Mouse (Mus musculus) liver, embryonic 14.5 days (tissue): ENCODE measurements around the gene E130114P18Rik. TPM values are rescaled to one million over a fixed set of nuclear protein-coding genes. Genes with fewer than 3 reads are reported as not detected.

ENCODE experiments used
- ATAC-seq: fragments of 200-750 bp; cut with Nextera tagmentation; 2 replicates; pipeline ENCODE4 v1.8.0; 2017; ENCODE audit warnings: moderate number of reproducible peaks, mild to moderate bottlenecking, moderate library complexity; ENCODE audit not compliant: insufficient read depth
- DNase-seq, 3 experiments: peaks; one replicate each; pipeline ENCODE4 v3.0.0-alpha.2; 2012 to 2013; ENCODE audit warnings: low read depth in 3 of 3, low spot score in 3 of 3
- H3K27ac ChIP-seq: fragments of 300-500 bp; sonication (generic); 2 replicates; pipeline ENCODE4 v1.5.1; 2014; ENCODE audit warnings: moderate library complexity, mild to moderate bottlenecking, control low read depth, inconsistent platforms
- H3K27me3 ChIP-seq: fragments of 300-500 bp; sonication (generic); 2 replicates; pipeline ENCODE4 v1.6.1; 2014; ENCODE audit warnings: mild to moderate bottlenecking, low read length, moderate library complexity; ENCODE audit not compliant: control insufficient read depth, insufficient read depth
- H3K36me3 ChIP-seq: fragments of 300-500 bp; sonication (generic); replicated peaks from 2 replicates; pipeline ENCODE4 v1.6.1; 2014; ENCODE audit warnings: low read depth; ENCODE audit not compliant: control insufficient read depth, insufficient read depth
- H3K4me1 ChIP-seq, 2 experiments: fragments of 200-500 bp in 1 of 2; fragments of 300-500 bp in 1 of 2; sonication (generic) in 1 of 2; replicated peaks; 2 replicates each; pipeline ENCODE4 v1.6.1; 2012 to 2014; ENCODE audit warnings: antibody characterized with exemption in 1 of 2, inconsistent platforms in 1 of 2, low read length in 1 of 2; ENCODE audit not compliant: control insufficient read depth in 2 of 2, insufficient read depth in 2 of 2
- H3K4me2 ChIP-seq: fragments of 300-500 bp; sonication (generic); 2 replicates; pipeline ENCODE4 v1.6.1; 2014; ENCODE audit warnings: low read depth, mild to moderate bottlenecking, control low read depth, moderate library complexity
- H3K4me3 ChIP-seq, 2 experiments: fragments of 200-500 bp in 1 of 2; fragments of 300-500 bp in 1 of 2; sonication (generic) in 1 of 2; 2 replicates each; pipeline ENCODE4 v1.5.1; 2012 to 2014; ENCODE audit warnings: low read depth in 2 of 2, low read length in 2 of 2, mild to moderate bottlenecking in 2 of 2, control low read depth in 1 of 2, inconsistent platforms in 1 of 2, moderate library complexity in 1 of 2; ENCODE audit not compliant: insufficient read depth in 1 of 2
- H3K9ac ChIP-seq: fragments of 300-500 bp; sonication (generic); replicated peaks from 2 replicates; pipeline ENCODE4 v1.6.1; 2014; ENCODE audit warnings: mild to moderate bottlenecking, control low read depth, moderate library complexity
- H3K9me3 ChIP-seq: fragments of 300-500 bp; sonication (generic); 2 replicates; pipeline ENCODE4 v1.6.1; 2016; ENCODE audit warnings: low read length, mixed read lengths; ENCODE audit not compliant: control insufficient read depth
- CTCF ChIP-seq: IDR thresholded peaks from 2 replicates; pipeline ENCODE4 v1.5.1; 2016; ENCODE audit warnings: antibody characterized with exemption, low read depth, control low read depth
- EP300 ChIP-seq: IDR thresholded peaks from 2 replicates; pipeline ENCODE4 v1.6.1; 2016; ENCODE audit warnings: antibody characterized with exemption, low read depth
- WGBS: fragments of 180-500 bp; shearing (Covaris S2); extraction: QIAGEN DNeasy Blood & Tissue Kit; methylation state at CpG from one replicate; pipeline ENCODE4 v1.1.7; 2014; ENCODE audit not compliant: insufficient replicate concordance; 5-methylcytosine and 5-hydroxymethylcytosine counted together
- polyA plus RNA-seq, 2 experiments: library from polyadenylated mRNA; depleted of rRNA in 1 of 2; stranded (reverse) in 1 of 2; unstranded in 1 of 2; fragments of >200 nt; fragmentation: Nextera tagmentation in 1 of 2; extraction: Ambion mirVana in 1 of 2; gene quantifications; 2 replicates each; pipeline versions ENCODE4 v1.2.1 to v1.2.3; 2012 to 2014

The E130114P18Rik gene
- polyA plus RNA-seq, 2 experiments = not detected

GRCm38 (mm10) chr4:97665428-97665755 is 112.5 kb downstream of the E130114P18Rik start:
- ATAC-seq = no peak
- TF ChIP-seq CTCF = no peak
- TF ChIP-seq EP300 = no peak
- H3K9ac ChIP-seq = no peak overlapping the region
- no peak for DNase-seq
- H3K4me1 ChIP-seq = no peaks in the 10 kb centered on the region
- H3K4me3 ChIP-seq = no peak overlapping the region
- no peak overlapping the region for H3K4me2 ChIP-seq
- no peaks in the 10 kb centered on the region for H3K36me3 ChIP-seq
- H3K27ac ChIP-seq = no peak overlapping the region
- H3K27me3 ChIP-seq = no peaks in the 10 kb centered on the region
- H3K9me3 ChIP-seq = no peaks in the 10 kb centered on the region
- WGBS = 64% methylated on average over 7 of the region's 7 CpGs

GRCm38 (mm10) chr4:97664738-97665427 is 113.0 kb downstream of the E130114P18Rik start:
- WGBS = 57% methylated on average over 7 of the region's 7 CpGs
- DNase-seq = no peak

GRCm38 (mm10) chr4:97663922-97664321 is 114.0 kb downstream of the E130114P18Rik start:
- H3K4me2 ChIP-seq = no peak overlapping the region
- no peak overlapping the region for H3K27ac ChIP-seq
- 59% methylated on average over 6 of the region's 6 CpGs for WGBS
- no peak for ATAC-seq
- no peak for TF ChIP-seq EP300
- TF ChIP-seq CTCF = no peak
- no peaks in the 10 kb centered on the region for H3K9me3 ChIP-seq
- no peaks in the 10 kb centered on the region for H3K27me3 ChIP-seq
- no peak overlapping the region for H3K4me3 ChIP-seq
- H3K36me3 ChIP-seq = no peaks in the 10 kb centered on the region
- no peak for DNase-seq
- no peak overlapping the region for H3K9ac ChIP-seq
- no peaks in the 10 kb centered on the region for H3K4me1 ChIP-seq

More at GRCm38 (mm10) chr4:97664738-97665427, 113.0 kb downstream of the E130114P18Rik start:
- no peak overlapping the region for H3K27ac ChIP-seq
- H3K4me3 ChIP-seq = no peak overlapping the region
- TF ChIP-seq CTCF (no peak), EP300 (no peak)
- no peak overlapping the region for H3K4me2 ChIP-seq
- H3K9me3 ChIP-seq = no peaks in the 10 kb centered on the region
- no peaks in the 10 kb centered on the region for H3K36me3 ChIP-seq
- no peaks in the 10 kb centered on the region for H3K27me3 ChIP-seq
- H3K9ac ChIP-seq = no peak overlapping the region
- no peak for ATAC-seq
- H3K4me1 ChIP-seq = no peaks in the 10 kb centered on the region

- TF ChIP-seq CTCF (no peak), EP300 (no peak)
- no peak overlapping the region for H3K9ac ChIP-seq
- WGBS = 46% methylated on average over 11 of the region's 11 CpGs
- no peak overlapping the region for H3K27ac ChIP-seq
- DNase-seq (no peak), ATAC-seq (no peak)
- no peak overlapping the region for H3K4me2 ChIP-seq
- no peaks in the 10 kb centered on the region for H3K27me3 ChIP-seq
- H3K4me3 ChIP-seq = no peak overlapping the region
- no peaks in the 10 kb centered on the region for H3K36me3 ChIP-seq
- H3K9me3 ChIP-seq = no peaks in the 10 kb centered on the region
- H3K4me1 ChIP-seq = no peaks in the 10 kb centered on the region
Measured at GRCm38 (mm10) chr4:97662841-97663240, 115.0 kb downstream of the E130114P18Rik start.

DNA sequence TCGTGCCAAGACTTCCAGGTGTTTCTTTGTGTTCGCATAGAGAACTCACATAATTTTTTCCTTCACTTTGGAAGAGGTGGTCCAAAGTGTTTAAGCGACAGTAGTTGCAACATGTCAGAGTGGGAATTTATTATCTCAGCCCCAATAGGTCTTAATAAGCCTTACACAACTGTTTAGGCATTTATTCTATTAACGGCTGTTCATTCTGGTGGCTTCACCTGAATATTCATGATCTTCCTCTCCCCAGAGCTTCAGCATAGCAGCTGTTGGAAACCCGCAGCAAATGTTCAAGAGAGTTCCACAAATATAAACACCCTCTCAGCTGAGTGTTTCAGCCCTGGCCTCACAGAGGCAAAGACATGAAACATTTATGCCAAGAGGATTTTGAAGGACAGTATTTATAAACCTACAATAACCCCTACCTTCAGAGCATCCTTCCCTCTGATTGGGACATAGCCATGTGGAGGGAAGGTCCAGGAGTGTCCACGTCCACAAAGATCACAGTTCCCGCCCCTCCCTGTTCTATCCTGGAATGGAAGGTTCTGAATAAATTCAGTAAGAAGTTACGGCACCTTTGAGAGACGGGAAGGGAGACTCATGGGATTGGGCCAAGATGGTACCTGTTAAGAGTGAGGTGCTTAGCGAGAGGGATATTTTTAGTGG is 116.1 kb downstream of the E130114P18Rik start:
- Histone ChIP-seq H3K9ac (no peak overlapping the region), H3K27me3 (no peaks in the 10 kb centered on the region), H3K9me3 (no peaks in the 10 kb centered on the region), H3K36me3 (no peaks in the 10 kb centered on the region), H3K27ac (no peak overlapping the region), H3K4me3 (no peak overlapping the region), H3K4me1 (no peaks in the 10 kb centered on the region), H3K4me2 (no peak overlapping the region)
- 66% methylated on average over 10 of the region's 10 CpGs for WGBS
- TF ChIP-seq EP300 (no peak), CTCF (no peak)
- no peak for DNase-seq
- no peak for ATAC-seq
